Comparison of ENCODE assay signal across 23 mouse cellular contexts in genomic region chr10:128794391-128794790, GRCm38 (mm10). TPM values are rescaled to one million over a fixed set of nuclear protein-coding genes. Genes with fewer than 3 reads are reported as not detected.
DNase-seq lines count a peak whose midpoint lies in the region; ATAC-seq and TF ChIP-seq lines count a peak whose summit lies in the region.
"Had no signal": no experiment of that assay in that cellular context is flagged by ENCODE, and none has a peak within 500 bp of the region (broad histone marks: within the 10 kb centered on the region; RNA-seq: fewer than 3 reads in every experiment).

No protein-coding gene starts in this region.

- H3K27me3 ChIP-seq in heart, embryonic 10.5 days (ENCODE audit: insufficient read depth, poor library complexity, severe bottlenecking): no peaks in the 10 kb centered on the region
- H3K27me3 ChIP-seq in heart, embryonic 12.5 days (replicated peaks): no peaks in the 10 kb centered on the region
- H3K27me3 ChIP-seq in E14TG2a.4 (ENCODE audit: insufficient read depth, low read length): peaks cover 14% of the 10 kb centered on the region
- H3K27me3 ChIP-seq: forebrain, embryonic 13.5 days; heart, embryonic 13.5 days; hindbrain, embryonic 12.5 days; hindbrain, embryonic 15.5 days had no signal

- no peak overlapping the region for H3K4me3 ChIP-seq in heart, embryonic 10.5 days
- H3K4me3 ChIP-seq in heart, embryonic 12.5 days: no peak overlapping the region
- H3K4me3 ChIP-seq in E14TG2a.4 (replicated peaks; ENCODE audit: low read length): peak overlapping the region; percentile 40
- H3K4me3 ChIP-seq: forebrain, embryonic 10.5 days; forebrain, embryonic 13.5 days; heart, embryonic 13.5 days; hindbrain, embryonic 12.5 days; hindbrain, embryonic 15.5 days had no signal

- H3K4me1 ChIP-seq in heart, embryonic 10.5 days: peaks cover 8% of the 10 kb centered on the region; the same call in 1 of the 2 replicates
- peaks cover 15% of the 10 kb centered on the region; the same call in 1 of the 2 replicates for H3K4me1 ChIP-seq in heart, embryonic 12.5 days (replicated peaks)
- H3K4me1 ChIP-seq in E14TG2a.4 (replicated peaks; ENCODE audit: low read depth, low read length): peaks cover 17% of the 10 kb centered on the region
- H3K4me1 ChIP-seq: forebrain, embryonic 10.5 days; forebrain, embryonic 13.5 days; hindbrain, embryonic 12.5 days; hindbrain, embryonic 15.5 days had no signal

- no peak overlapping the region for H3K9ac ChIP-seq in heart, embryonic 12.5 days
- H3K9ac ChIP-seq: forebrain, embryonic 13.5 days; heart, embryonic 13.5 days; hindbrain, embryonic 12.5 days; hindbrain, embryonic 15.5 days had no signal

- H3K4me2 ChIP-seq in heart, embryonic 12.5 days: no peak overlapping the region
- H3K4me2 ChIP-seq: forebrain, embryonic 13.5 days; heart, embryonic 13.5 days; hindbrain, embryonic 12.5 days; hindbrain, embryonic 15.5 days had no signal

- peaks cover 2% of the 10 kb centered on the region; the same call in 1 of the 2 replicates for H3K36me3 ChIP-seq in heart, embryonic 10.5 days
- peaks cover 6% of the 10 kb centered on the region for H3K36me3 ChIP-seq in heart, embryonic 12.5 days
- H3K36me3 ChIP-seq in E14TG2a.4 (ENCODE audit: insufficient read depth, low read length): no peaks in the 10 kb centered on the region

- WGBS in heart, embryonic 10.5 days: 82% methylated on average over 5 of the region's 5 CpGs
- 82% methylated on average over 5 of the region's 5 CpGs for WGBS in heart, embryonic 12.5 days

- no peaks in the 10 kb centered on the region for H3K9me3 ChIP-seq in heart, embryonic 10.5 days
- no peaks in the 10 kb centered on the region for H3K9me3 ChIP-seq in heart, embryonic 12.5 days (replicated peaks)
- H3K9me3 ChIP-seq in E14TG2a.4 (ENCODE audit: low read length): no peaks in the 10 kb centered on the region
- H3K9me3 ChIP-seq: forebrain, embryonic 10.5 days; forebrain, embryonic 13.5 days; heart, embryonic 13.5 days; hindbrain, embryonic 12.5 days; hindbrain, embryonic 15.5 days had no signal

- no peak for ATAC-seq in heart, embryonic 12.5 days (ENCODE audit: insufficient number of reproducible peaks, low FRiP score)
- ATAC-seq in megakaryocyte, adult 5-6 weeks (ENCODE audit: poor library complexity, severe bottlenecking): peak; percentile 43; the same call in 1 of the 2 replicates
- ATAC-seq: activated CD4-positive, CD25-positive, alpha-beta regulatory T cell, adult 4 months; CD4-positive, CD25-positive, alpha-beta regulatory T cell, adult 4 months; forebrain, embryonic 13.5 days; forebrain, embryonic 16.5 days; intestine, postnatal 0 days had no signal

- no peak for DNase-seq in heart, embryonic 10.5 days (ENCODE audit: low spot score)
- DNase-seq in gastrocnemius, postnatal 4 days (ENCODE audit: low spot score in 2 of 2): no peak
- DNase-seq in layer of hippocampus, adult 8-10 months (ENCODE audit: low spot score in 2 of 2): no peak
- DNase-seq: adrenal gland, adult 8-10 months; adrenal gland, postnatal 25 days; cerebellum, adult 11-12 months; cerebellum, adult 8-10 months; cerebellum, postnatal 10 days; cerebellum, postnatal 36 days; gastrocnemius, postnatal 10 days had no signal

- TF ChIP-seq CTCF in E14TG2a.4 (conservative IDR thresholded peaks at IDR 0.05; ENCODE audit: low read length): no peak

- 0 out of 2 replicates have a peak overlapping the region, but pooled peaks have one; percentile 13 for H3K27ac ChIP-seq in heart, embryonic 10.5 days
- H3K27ac ChIP-seq in heart, embryonic 12.5 days (ENCODE audit: poor library complexity, severe bottlenecking): no peak overlapping the region
- H3K27ac ChIP-seq: forebrain, embryonic 10.5 days; forebrain, embryonic 13.5 days; heart, embryonic 13.5 days; hindbrain, embryonic 12.5 days; hindbrain, embryonic 15.5 days had no signal

RNA-seq across cellular contexts. Expression of gene Mmp19, which starts 3.7 kb away (rescaled TPM):
- polyA plus RNA-seq in heart, embryonic 10.5 days (2016; fragmentation: Nextera tagmentation; extraction: Ambion mirVana): 0.28 and 1.7 TPM in 2 replicates
- polyA plus RNA-seq in heart, embryonic 12.5 days (2016; fragmentation: Nextera tagmentation; extraction: Ambion mirVana): 0.83 and 0.93 TPM in 2 replicates
- total RNA-seq in megakaryocyte, adult 5-6 weeks (2015): 4.4 and 4.5 TPM in 2 replicates
- 10.9 and 12.7 TPM in 2 replicates for total RNA-seq in megakaryocyte, adult 5-6 weeks (2017)
- total RNA-seq in gastrocnemius, postnatal 4 days (2021): 1 to 10 TPM; 2.8 to 3.0 TPM
- 1 to 10 TPM in 2 of 4 experiments, under 1 TPM in 2; 0.64 to 3.3 (median 1.5) TPM for total RNA-seq in layer of hippocampus, adult 8-10 months (2022)
- total RNA-seq: hematopoietic stem cell, adult 5-6 weeks had no signal
- polyA plus RNA-seq: activated CD4-positive, CD25-positive, alpha-beta regulatory T cell, adult 4 months had no signal

RNA-seq across cellular contexts. Expression of gene Dnajc14, which starts 9.5 kb away (rescaled TPM):
- 48.0 and 48.1 TPM in 2 replicates for polyA plus RNA-seq in heart, embryonic 10.5 days (2016; fragmentation: Nextera tagmentation; extraction: Ambion mirVana)
- 48.4 and 51.7 TPM in 2 replicates for polyA plus RNA-seq in heart, embryonic 12.5 days (2016; fragmentation: Nextera tagmentation; extraction: Ambion mirVana)
- total RNA-seq in megakaryocyte, adult 5-6 weeks (2015): 29.1 and 35.9 TPM in 2 replicates
- 58.3 and 61.3 TPM in 2 replicates for total RNA-seq in megakaryocyte, adult 5-6 weeks (2017)
- 10 to 100 TPM; 48.6 to 50.7 TPM for total RNA-seq in gastrocnemius, postnatal 4 days (2021)
- total RNA-seq in layer of hippocampus, adult 8-10 months (2022): 10 to 100 TPM; 60.8 to 71.5 (median 65.6) TPM

RNA-seq across cellular contexts. Expression of gene Tmem198b, which starts 9.8 kb away (rescaled TPM):
- 13.6 and 16.3 TPM in 2 replicates for polyA plus RNA-seq in heart, embryonic 10.5 days (2016; fragmentation: Nextera tagmentation; extraction: Ambion mirVana)
- polyA plus RNA-seq in heart, embryonic 12.5 days (2016; fragmentation: Nextera tagmentation; extraction: Ambion mirVana): 19.6 and 20.8 TPM in 2 replicates
- total RNA-seq in megakaryocyte, adult 5-6 weeks (2015): 4.5 and 6.5 TPM in 2 replicates
- 3.9 and 4.0 TPM in 2 replicates for total RNA-seq in megakaryocyte, adult 5-6 weeks (2017)
- 10 to 100 TPM; 17.3 to 20.2 TPM for total RNA-seq in gastrocnemius, postnatal 4 days (2021)
- total RNA-seq in layer of hippocampus, adult 8-10 months (2022): 10 to 100 TPM in 3 of 4 experiments, 1 to 10 TPM in 1; 9.5 to 13.9 (median 11.6) TPM

RNA-seq across cellular contexts. Expression of gene Sarnp, which starts 22.7 kb away (rescaled TPM):
- 181 and 225 TPM in 2 replicates for polyA plus RNA-seq in heart, embryonic 10.5 days (2016; fragmentation: Nextera tagmentation; extraction: Ambion mirVana)
- 171 and 172 TPM in 2 replicates for polyA plus RNA-seq in heart, embryonic 12.5 days (2016; fragmentation: Nextera tagmentation; extraction: Ambion mirVana)
- 173 and 182 TPM in 2 replicates for total RNA-seq in megakaryocyte, adult 5-6 weeks (2015)
- total RNA-seq in megakaryocyte, adult 5-6 weeks (2017): 209 and 234 TPM in 2 replicates
- 10 to 100 TPM; 48.5 to 54.6 TPM for total RNA-seq in gastrocnemius, postnatal 4 days (2021)
- total RNA-seq in layer of hippocampus, adult 8-10 months (2022): 10 to 100 TPM; 32.7 to 41.2 (median 35.1) TPM

RNA-seq across cellular contexts. Expression of gene Ormdl2, which starts 27.1 kb away (rescaled TPM):
- 65.1 and 78.6 TPM in 2 replicates for polyA plus RNA-seq in heart, embryonic 10.5 days (2016; fragmentation: Nextera tagmentation; extraction: Ambion mirVana)
- polyA plus RNA-seq in heart, embryonic 12.5 days (2016; fragmentation: Nextera tagmentation; extraction: Ambion mirVana): 36.0 and 39.2 TPM in 2 replicates
- 49.5 and 65.2 TPM in 2 replicates for total RNA-seq in megakaryocyte, adult 5-6 weeks (2015)
- total RNA-seq in megakaryocyte, adult 5-6 weeks (2017): 67.1 and 72.3 TPM in 2 replicates
- total RNA-seq in gastrocnemius, postnatal 4 days (2021): 10 to 100 TPM; 11.7 to 12.0 TPM
- 10 to 100 TPM in 1 of 4 experiments, 1 to 10 TPM in 3; 8.9 to 10.5 (median 9.6) TPM for total RNA-seq in layer of hippocampus, adult 8-10 months (2022)
